Mouse (Mus musculus): ENCODE data around the gene Btbd18. TPM values are rescaled to one million over a fixed set of nuclear protein-coding genes. Genes with fewer than 3 reads are reported as not detected.

Gene Btbd18
- polyA plus RNA-seq (2015; fragmentation: Nextera tagmentation; extraction: Ambion mirVana): 0.18 and 0.35 TPM in 2 replicates

DNA sequence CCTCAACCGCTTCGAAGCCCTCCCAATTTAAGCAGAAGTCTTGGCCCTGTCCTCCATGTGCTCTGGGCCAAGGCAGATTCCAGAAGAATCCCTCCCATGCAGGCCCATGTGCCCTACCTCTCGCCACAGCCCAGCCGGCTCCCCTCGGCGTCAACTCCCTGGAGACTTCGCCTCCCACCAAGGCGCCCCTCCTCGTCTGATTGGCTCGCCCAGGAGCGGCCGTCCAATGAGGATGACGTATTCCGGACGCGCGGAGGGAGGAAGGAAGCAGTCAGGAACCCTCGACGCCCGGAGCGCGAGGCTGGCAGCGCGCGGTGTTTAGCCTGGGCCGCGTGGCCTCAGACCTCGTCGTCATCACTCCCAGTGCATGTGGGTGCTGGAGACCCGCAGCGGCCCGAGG lies at the start of gene Btbd18:
TSS of gene Btbd18 (plus strand) at position 274 of the 400 bp plus-strand sequence.
- H3K4me3 ChIP-seq (ENCODE audit: low read length): no peak within 1 kb of the TSS
- no peak within 1 kb of the TSS for H3K27ac ChIP-seq (ENCODE audit: low read length)
- H3K36me3 ChIP-seq (ENCODE audit: control insufficient read depth, insufficient read depth, low read length): no peaks in the 10 kb centered on the region
- H3K4me2 ChIP-seq (ENCODE audit: low read depth, low read length): no peak within 1 kb of the TSS
- H3K9ac ChIP-seq (ENCODE audit: low read length): no peak within 1 kb of the TSS
- H3K27me3 ChIP-seq (ENCODE audit: control insufficient read depth, insufficient read depth, low read depth, low read length): no peaks in the 10 kb centered on the region
- 93% methylated on average over 31 of the region's 32 CpGs for WGBS
- H3K9me3 ChIP-seq (ENCODE audit: control insufficient read depth, low read length): no peaks in the 10 kb centered on the region
- no peak for ATAC-seq (ENCODE audit: low read depth)
- no peaks in the 10 kb centered on the region for H3K4me1 ChIP-seq (replicated peaks; ENCODE audit: control insufficient read depth, insufficient read depth, low read length)

DNA sequence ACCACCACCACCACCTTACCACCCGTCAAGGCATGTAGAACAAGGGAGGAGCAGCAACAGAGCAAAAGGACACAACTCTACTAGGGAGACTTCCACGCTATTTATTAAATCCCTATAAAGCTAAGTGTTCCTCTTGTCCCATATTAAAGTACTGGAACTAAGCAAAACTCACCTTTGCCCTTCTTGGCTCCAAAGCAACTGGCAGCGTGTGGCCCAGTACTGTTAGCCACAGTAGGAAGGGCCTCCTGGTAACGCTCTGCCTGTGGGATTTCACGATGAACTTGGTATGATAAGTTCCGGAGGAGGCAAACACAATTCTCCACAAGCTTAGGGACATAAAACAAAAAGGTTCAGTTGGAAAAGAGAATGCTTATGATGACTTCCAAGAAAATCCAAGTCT lies 46.1 kb upstream of the Btbd18 start:
- Histone ChIP-seq H3K27ac (ENCODE audit: low read length) (no peak overlapping the region), H3K4me2 (ENCODE audit: low read depth, low read length) (no peak overlapping the region), H3K4me3 (ENCODE audit: low read length) (no peak overlapping the region), H3K27me3 (ENCODE audit: control insufficient read depth, insufficient read depth, low read depth, low read length) (no peaks in the 10 kb centered on the region), H3K4me1 (replicated peaks; ENCODE audit: control insufficient read depth, insufficient read depth, low read length) (no peaks in the 10 kb centered on the region), H3K36me3 (ENCODE audit: control insufficient read depth, insufficient read depth, low read length) (peaks cover 80% of the 10 kb centered on the region), H3K9ac (ENCODE audit: low read length) (no peak overlapping the region), H3K9me3 (ENCODE audit: control insufficient read depth, low read length) (no peaks in the 10 kb centered on the region)
- WGBS: 94% methylated on average over 6 of the region's 6 CpGs
- no peak for ATAC-seq (ENCODE audit: low read depth)

GRCm38 (mm10) chr2:84617637-84618515 lies 41.0 kb upstream of the Btbd18 start:
- no peak overlapping the region for H3K9ac ChIP-seq (ENCODE audit: low read length)
- H3K27me3 ChIP-seq (ENCODE audit: control insufficient read depth, insufficient read depth, low read depth, low read length): no peaks in the 10 kb centered on the region
- peak; percentile 45 for ATAC-seq (ENCODE audit: low read depth)
- WGBS: 71% methylated on average over 3 of the region's 3 CpGs
- H3K27ac ChIP-seq (ENCODE audit: low read length): no peak overlapping the region
- H3K4me2 ChIP-seq (ENCODE audit: low read depth, low read length): no peak overlapping the region
- H3K9me3 ChIP-seq (ENCODE audit: control insufficient read depth, low read length): no peaks in the 10 kb centered on the region
- peaks cover 12% of the 10 kb centered on the region; the same call in 1 of the 2 replicates for H3K4me1 ChIP-seq (replicated peaks; ENCODE audit: control insufficient read depth, insufficient read depth, low read length)
- peaks cover 53% of the 10 kb centered on the region for H3K36me3 ChIP-seq (ENCODE audit: control insufficient read depth, insufficient read depth, low read length)
- no peak overlapping the region for H3K4me3 ChIP-seq (ENCODE audit: low read length)

DNA sequence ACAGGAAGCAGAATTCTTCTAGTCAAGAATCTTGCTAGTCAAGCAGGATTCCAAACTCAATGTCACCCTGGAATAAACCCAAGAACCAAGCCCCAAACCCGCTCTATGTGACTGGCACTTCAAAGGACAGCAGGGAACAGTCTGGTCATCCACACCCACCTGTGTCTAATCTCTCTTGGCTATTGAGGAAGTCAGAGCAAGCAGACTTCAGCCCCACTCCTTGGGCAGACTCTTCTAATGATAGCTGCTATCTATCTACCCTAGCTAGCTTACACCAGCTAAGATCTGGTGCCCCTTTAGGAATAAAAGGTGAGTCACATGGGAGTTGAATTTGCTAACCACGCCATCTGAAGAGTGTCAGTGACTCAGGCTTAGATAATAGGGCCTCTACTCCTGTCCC lies 40.0 kb upstream of the Btbd18 start:
- Histone ChIP-seq H3K4me2 (ENCODE audit: low read depth, low read length) (no peak overlapping the region), H3K36me3 (ENCODE audit: control insufficient read depth, insufficient read depth, low read length) (peaks cover 44% of the 10 kb centered on the region), H3K4me1 (replicated peaks; ENCODE audit: control insufficient read depth, insufficient read depth, low read length) (peaks cover 22% of the 10 kb centered on the region), H3K27ac (ENCODE audit: low read length) (peak overlapping the region; percentile 19; the same call in 1 of the 2 replicates), H3K9me3 (ENCODE audit: control insufficient read depth, low read length) (no peaks in the 10 kb centered on the region), H3K4me3 (ENCODE audit: low read length) (no peak overlapping the region), H3K27me3 (ENCODE audit: control insufficient read depth, insufficient read depth, low read depth, low read length) (no peaks in the 10 kb centered on the region), H3K9ac (ENCODE audit: low read length) (0 out of 2 replicates have a peak overlapping the region, but pooled peaks have one; percentile 18)
- no peak for ATAC-seq (ENCODE audit: low read depth)
- WGBS: 58% methylated on average over 2 of the region's 2 CpGs

DNA sequence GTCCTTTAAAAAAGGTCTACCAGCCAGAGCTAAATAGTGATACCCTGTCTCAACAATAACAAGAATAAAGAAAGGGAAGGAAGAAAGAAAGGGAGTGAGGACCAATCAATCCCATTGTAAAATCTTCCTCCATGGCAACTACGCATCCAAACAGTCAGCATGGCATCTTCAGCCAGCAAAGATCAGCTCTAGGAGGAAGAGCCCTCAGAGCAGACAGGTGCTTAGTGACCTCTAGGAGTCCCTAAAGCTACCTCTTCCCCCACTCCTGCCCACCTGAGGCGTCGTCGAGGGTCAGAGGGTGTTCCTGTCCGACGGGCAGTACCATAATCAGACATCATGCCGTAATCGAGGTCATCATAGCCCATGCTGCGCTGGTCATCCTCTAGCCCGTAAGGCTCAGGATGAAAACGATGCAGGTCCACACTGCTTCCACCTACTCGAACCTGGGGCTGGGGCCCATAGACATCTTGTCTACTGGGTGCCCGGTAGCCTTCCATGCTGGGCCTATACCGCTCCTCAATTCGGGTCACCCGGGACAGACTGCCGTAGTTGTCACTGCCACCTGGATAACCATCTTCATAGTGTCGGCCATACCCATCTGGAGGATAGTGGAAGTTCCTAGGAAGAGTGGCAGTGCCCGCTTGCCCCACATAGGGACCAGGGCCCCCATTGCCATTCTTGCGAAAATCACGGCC lies 39.1 kb upstream of the Btbd18 start:
- no peaks in the 10 kb centered on the region for H3K9me3 ChIP-seq (ENCODE audit: control insufficient read depth, low read length)
- H3K27me3 ChIP-seq (ENCODE audit: control insufficient read depth, insufficient read depth, low read depth, low read length): no peaks in the 10 kb centered on the region
- H3K4me2 ChIP-seq (ENCODE audit: low read depth, low read length): no peak overlapping the region
- no peak for ATAC-seq (ENCODE audit: low read depth)
- peaks cover 29% of the 10 kb centered on the region for H3K4me1 ChIP-seq (replicated peaks; ENCODE audit: control insufficient read depth, insufficient read depth, low read length)
- WGBS: 92% methylated on average over 21 of the region's 21 CpGs
- H3K27ac ChIP-seq (ENCODE audit: low read length): no peak overlapping the region
- no peak overlapping the region for H3K4me3 ChIP-seq (ENCODE audit: low read length)
- no peak overlapping the region for H3K9ac ChIP-seq (ENCODE audit: low read length)
- H3K36me3 ChIP-seq (ENCODE audit: control insufficient read depth, insufficient read depth, low read length): peaks cover 43% of the 10 kb centered on the region

GRCm38 (mm10) chr2:84622668-84623067 lies 36.2 kb upstream of the Btbd18 start:
- Histone ChIP-seq H3K27me3 (ENCODE audit: control insufficient read depth, insufficient read depth, low read depth, low read length) (no peaks in the 10 kb centered on the region), H3K4me1 (replicated peaks; ENCODE audit: control insufficient read depth, insufficient read depth, low read length) (peaks cover 43% of the 10 kb centered on the region)

DNA sequence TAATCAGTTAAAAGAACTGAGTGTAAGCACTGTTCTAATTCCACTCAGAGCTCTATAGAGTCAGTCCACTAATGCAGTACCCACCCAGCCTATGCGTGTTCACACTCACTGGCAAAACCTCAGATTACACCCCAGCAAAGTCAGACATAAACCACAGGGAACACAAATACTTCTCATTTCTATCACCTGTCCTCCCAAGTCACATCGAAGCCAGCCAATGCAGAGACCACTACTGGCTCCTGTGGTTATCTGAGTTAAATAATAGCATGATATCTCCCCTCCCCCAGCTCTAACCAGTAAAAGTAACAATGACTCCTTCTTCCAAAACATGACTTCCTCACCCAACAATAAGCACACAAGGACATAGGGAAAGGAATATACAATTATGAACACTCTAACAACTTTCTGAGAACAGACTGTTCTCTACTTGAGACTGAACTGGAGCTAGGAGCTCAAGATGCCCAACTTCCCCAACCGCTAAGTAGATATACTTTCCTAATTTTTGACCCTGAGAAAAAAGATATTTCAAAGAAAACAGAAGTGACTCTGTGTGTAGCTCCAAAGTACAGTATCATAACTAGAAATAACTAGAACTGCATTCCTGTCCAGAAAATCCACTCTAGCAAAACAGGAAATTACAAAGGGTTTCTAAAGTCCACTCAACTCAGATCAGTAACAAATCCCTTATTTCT lies 35.3 kb upstream of the Btbd18 start:
- Histone ChIP-seq H3K36me3 (ENCODE audit: control insufficient read depth, insufficient read depth, low read length) (peaks cover 22% of the 10 kb centered on the region), H3K4me3 (ENCODE audit: low read length) (no peak overlapping the region), H3K4me2 (ENCODE audit: low read depth, low read length) (no peak overlapping the region), H3K9me3 (ENCODE audit: control insufficient read depth, low read length) (no peaks in the 10 kb centered on the region), H3K27ac (ENCODE audit: low read length) (peak overlapping the region; percentile 5), H3K9ac (ENCODE audit: low read length) (no peak overlapping the region), H3K4me1 (replicated peaks; ENCODE audit: control insufficient read depth, insufficient read depth, low read length) (peaks cover 43% of the 10 kb centered on the region), H3K27me3 (ENCODE audit: control insufficient read depth, insufficient read depth, low read depth, low read length) (no peaks in the 10 kb centered on the region)
- no peak for ATAC-seq (ENCODE audit: low read depth)
- WGBS: 82% methylated on average over 3 of the region's 3 CpGs

More at GRCm38 (mm10) chr2:84622668-84623067, 36.2 kb upstream of the Btbd18 start:
- no peak overlapping the region for H3K4me3 ChIP-seq (ENCODE audit: low read length)
- H3K9me3 ChIP-seq (ENCODE audit: control insufficient read depth, low read length): no peaks in the 10 kb centered on the region
- no peak overlapping the region for H3K4me2 ChIP-seq (ENCODE audit: low read depth, low read length)
- H3K27ac ChIP-seq (ENCODE audit: low read length): peak overlapping the region; percentile 52
- H3K9ac ChIP-seq (ENCODE audit: low read length): no peak overlapping the region
- ATAC-seq (ENCODE audit: low read depth): no peak
- 27% methylated on average over 2 of the region's 2 CpGs for WGBS
- peaks cover 22% of the 10 kb centered on the region for H3K36me3 ChIP-seq (ENCODE audit: control insufficient read depth, insufficient read depth, low read length)

GRCm38 (mm10) chr2:84624201-84624600 lies 34.7 kb upstream of the Btbd18 start:
- no peaks in the 10 kb centered on the region for H3K27me3 ChIP-seq (ENCODE audit: control insufficient read depth, insufficient read depth, low read depth, low read length)
- WGBS: 91% methylated on average over 17 of the region's 17 CpGs
- no peak overlapping the region for H3K27ac ChIP-seq (ENCODE audit: low read length)
- no peak overlapping the region for H3K4me2 ChIP-seq (ENCODE audit: low read depth, low read length)
- no peak overlapping the region for H3K4me3 ChIP-seq (ENCODE audit: low read length)
- no peak for ATAC-seq (ENCODE audit: low read depth)
- no peak overlapping the region for H3K9ac ChIP-seq (ENCODE audit: low read length)
- H3K36me3 ChIP-seq (ENCODE audit: control insufficient read depth, insufficient read depth, low read length): peaks cover 22% of the 10 kb centered on the region
- H3K9me3 ChIP-seq (ENCODE audit: control insufficient read depth, low read length): no peaks in the 10 kb centered on the region
- H3K4me1 ChIP-seq (replicated peaks; ENCODE audit: control insufficient read depth, insufficient read depth, low read length): peaks cover 38% of the 10 kb centered on the region

All from lung, embryonic 16.5 days (tissue).